Mouse (Mus musculus) cerebellum, adult 2 months (tissue): ENCODE results near the gene Gtf2ird1.

Experiments
- CTCF ChIP-seq: fragments of 200-500 bp; IDR thresholded peaks from 2 replicates; pipeline ENCODE4 v1.5.1; 2011; ENCODE audit warnings: low read depth, mild to moderate bottlenecking, control low read depth, low read length, moderate library complexity, borderline replicate concordance; ENCODE audit not compliant: insufficient read depth
- POLR2A ChIP-seq: fragments of 200-500 bp; IDR thresholded peaks from 2 replicates; pipeline ENCODE4 v1.6.1; 2011; ENCODE audit warnings: low read length, control low read depth, borderline replicate concordance; ENCODE audit not compliant: insufficient read depth

DNA sequence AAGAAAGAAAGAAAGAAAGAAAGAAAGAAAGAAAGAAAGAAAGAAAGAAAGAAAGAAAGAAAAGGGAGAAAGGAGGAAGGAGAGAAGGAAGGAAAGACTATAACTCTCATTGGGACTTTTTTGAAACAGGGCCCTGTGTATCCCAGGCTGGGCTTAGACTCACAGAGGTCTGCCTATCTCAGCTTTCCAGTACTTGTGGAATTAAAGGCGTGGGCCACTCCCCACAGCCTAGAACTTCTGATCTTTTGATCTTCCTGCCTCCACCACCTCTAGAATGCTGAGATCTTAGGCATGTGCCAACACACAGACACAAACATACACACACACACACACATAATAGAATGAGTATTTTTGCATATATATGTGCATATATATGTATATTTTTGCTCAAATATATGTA lies 8.7 kb upstream of the Gtf2ird1 start:
- TF ChIP-seq CTCF (no peak), POLR2A (no peak)
